Mouse (Mus musculus) megakaryocyte, embryonic 14.5 days (primary cell): ENCODE results near the gene Nt5c1b.

Experiments used
- FLI1 ChIP-seq: IDR thresholded peaks from 2 replicates; pipeline ENCODE4 v1.6.1; 2012; ENCODE audit warnings: low read length, inconsistent platforms, mixed read lengths
- GATA1 ChIP-seq: IDR thresholded peaks from 3 replicates; pipeline ENCODE4 v1.6.1; 2012; ENCODE audit warnings: mixed read lengths, low read length, inconsistent platforms, borderline replicate concordance

DNA sequence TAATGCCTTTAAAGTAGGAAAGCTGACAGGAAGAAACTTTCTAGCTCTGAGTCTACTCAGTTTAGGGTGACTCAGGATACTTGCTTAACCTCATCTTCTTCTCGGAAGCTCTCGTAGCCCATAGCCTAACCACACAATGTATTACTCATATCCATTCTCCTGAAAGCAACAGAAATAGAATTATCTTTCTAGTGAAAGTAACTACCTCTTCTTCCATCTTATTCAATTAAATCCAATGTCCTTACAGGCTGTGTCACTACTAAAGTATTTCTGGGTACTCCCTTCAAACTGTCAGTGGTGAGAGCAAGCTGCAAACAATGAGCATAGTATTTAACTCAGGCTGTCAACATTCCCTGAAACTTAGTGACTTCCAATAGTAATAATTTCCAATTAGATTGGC lies 40.3 kb upstream of the Nt5c1b start:
- TF ChIP-seq GATA1 (no peak), FLI1 (no peak)
